ENCODE assay signal across 26 mouse cellular contexts in genomic region chr11:107801946-107802345, GRCm38 (mm10). TPM values are rescaled to one million over a fixed set of nuclear protein-coding genes. Genes with fewer than 3 reads are reported as not detected.
DNase-seq lines count a peak whose midpoint lies in the region; ATAC-seq and TF ChIP-seq lines count a peak whose summit lies in the region.
"Had no signal": no experiment of that assay in that cellular context is flagged by ENCODE, and none has a peak within 500 bp of the region (broad histone marks: within the 10 kb centered on the region; RNA-seq: fewer than 3 reads in every experiment).

No protein-coding gene starts in this region.

- peak; percentile 40 for DNase-seq in adrenal gland, postnatal 10 days
- no peak for DNase-seq in adrenal gland, postnatal 4 days (ENCODE audit: low spot score in 2 of 2)
- DNase-seq in cerebellum, postnatal 10 days = peak; percentile 57 to 64
- DNase-seq in cerebellum, postnatal 25 days = no peak
- DNase-seq in adipocyte (ENCODE audit: low spot score) = peak; percentile 87
- peak; percentile 23 for DNase-seq in brain, embryonic 14.5 days (ENCODE audit: low read depth)
- no peak for DNase-seq in lung, postnatal 0 days (ENCODE audit: low spot score)
- DNase-seq in gastrocnemius, postnatal 14 days = no peak
- DNase-seq: adrenal gland, adult 2 months; adrenal gland, adult 8-10 months; adrenal gland, postnatal 14 days; adrenal gland, postnatal 25 days; adrenal gland, postnatal 36 days; B cell, adult 2 months; cerebellum, adult 11 months; cerebellum, adult 11-12 months; cerebellum, adult 18-20 months; cerebellum, adult 2 months; cerebellum, adult 8-10 months; cerebellum, adult 9-10 months had no signal

- H3K9me3 ChIP-seq in lung, postnatal 0 days (ENCODE audit: low read length) = no peaks in the 10 kb centered on the region
- H3K9me3 ChIP-seq: G1E had no signal

- no peaks in the 10 kb centered on the region for H3K4me1 ChIP-seq in lung, postnatal 0 days (ENCODE audit: insufficient read depth, low read depth, low read length)

- H3K4me2 ChIP-seq in lung, postnatal 0 days (replicated peaks; ENCODE audit: low read depth, low read length) = no peak overlapping the region

- 0 out of 2 replicates have a peak, but pooled peaks cover 3% of the 10 kb centered on the region for H3K27me3 ChIP-seq in lung, postnatal 0 days (replicated peaks; ENCODE audit: insufficient read depth, low read length)

- TF ChIP-seq EP300 in lung, postnatal 0 days (IDR thresholded peaks at IDR 0.05) = no peak

- no peak for TF ChIP-seq CTCF in brain, embryonic 14.5 days (IDR thresholded peaks at IDR 0.05; ENCODE audit: borderline replicate concordance, extremely low read depth, insufficient read depth, insufficient read length)
- no peak for TF ChIP-seq CTCF in lung, postnatal 0 days (IDR thresholded peaks at IDR 0.05)

- H3K36me3 ChIP-seq in lung, postnatal 0 days (ENCODE audit: insufficient read depth, low read length) = no peaks in the 10 kb centered on the region
- H3K36me3 ChIP-seq: G1E had no signal

- no peak overlapping the region for H3K27ac ChIP-seq in lung, postnatal 0 days (ENCODE audit: low read length)

- intact Hi-C loops in gastrocnemius, postnatal 14 days (cut with DNase I; ENCODE audit: low total_unique reads) = no loop called here

- ATAC-seq in lung, postnatal 0 days = no peak
- ATAC-seq: activated CD4-positive, CD25-positive, alpha-beta regulatory T cell, adult 4 months; CD4-positive, CD25-positive, alpha-beta regulatory T cell, adult 4 months; Patski had no signal

- no peak overlapping the region for H3K4me3 ChIP-seq in lung, postnatal 0 days (ENCODE audit: low read depth, low read length)

- no peak overlapping the region for H3K9ac ChIP-seq in lung, postnatal 0 days (replicated peaks; ENCODE audit: low read depth)

- WGBS in lung, postnatal 0 days = 71% methylated on average over 3 of the region's 3 CpGs

- no peak for TF ChIP-seq POLR2A in brain, embryonic 14.5 days (IDR thresholded peaks at IDR 0.05; ENCODE audit: borderline replicate concordance, extremely low read depth, insufficient read depth, insufficient read length, poor library complexity, severe bottlenecking)

RNA-seq across cellular contexts. Expression of gene Cacng4, which starts 7.6 kb away (rescaled TPM):
- 1 to 10 TPM; 4.5 TPM for total RNA-seq in adrenal gland, postnatal 10 days (2021)
- total RNA-seq in adrenal gland, postnatal 4 days (2021) = 10 to 100 TPM in 1 of 2 experiments, 1 to 10 TPM in 1; 8.9 to 12.1 TPM
- 117 and 152 TPM in 2 replicates for polyA plus RNA-seq in brain, embryonic 14.5 days (2012; rRNA removed)
- polyA plus RNA-seq in lung, postnatal 0 days (2015; fragmentation: Nextera tagmentation; extraction: Ambion mirVana) = 0.19 and 0.43 TPM in 2 replicates
- under 1 TPM; 0.37 to 0.53 TPM for total RNA-seq in gastrocnemius, postnatal 14 days (2021)
- total RNA-seq: CH12.LX, MEL had no signal
- polyA plus RNA-seq: activated CD4-positive, CD25-positive, alpha-beta regulatory T cell, adult 4 months; CD4-positive, CD25-positive, alpha-beta regulatory T cell, adult 4 months; G1E had no signal

Comparison
In these comparisons a context has a peak if more than half of its experiments do, and no peak if none do; other contexts are left out.
1. DNase-seq: peak in adrenal gland, postnatal 10 days (single experiment), cerebellum, postnatal 10 days (2 of 2), adipocyte (single experiment) and brain, embryonic 14.5 days (single experiment); none in adrenal gland, postnatal 4 days (0 of 2), cerebellum, postnatal 25 days (0 of 2), lung, postnatal 0 days (single experiment) and gastrocnemius, postnatal 14 days (single experiment).